Mouse (Mus musculus): ENCODE measurements around the gene 4930469K13Rik.
"Not testable (repeated sequence)": the region's sequence is repeated elsewhere in the genome, so short reads cannot be mapped to it uniquely, and the experiment has no call there.

The 4930469K13Rik gene

DNA sequence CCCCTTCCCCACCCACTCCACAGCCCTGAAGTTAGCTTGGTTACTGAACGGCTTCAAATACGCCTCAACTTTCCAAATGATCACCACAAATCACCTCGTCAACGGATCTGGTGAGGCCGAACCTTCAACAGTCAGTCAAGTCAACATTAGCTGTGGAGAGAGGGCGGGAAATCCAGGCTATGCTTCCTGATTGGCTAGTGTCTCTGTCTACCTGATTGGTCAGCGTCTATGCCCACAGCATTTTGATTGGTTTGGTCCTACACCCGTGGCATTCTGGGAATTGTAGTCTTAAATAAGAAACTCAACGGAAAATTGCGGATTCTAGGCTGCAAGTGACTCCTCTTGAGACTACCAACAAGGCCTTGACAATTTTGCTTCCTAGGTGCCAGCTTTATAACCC is at the start of gene 4930469K13Rik:
TSS of gene 4930469K13Rik (minus strand) at position 133 of the 400 bp plus-strand sequence.
- no peak for DNase-seq (ENCODE audit: low spot score)

DNA sequence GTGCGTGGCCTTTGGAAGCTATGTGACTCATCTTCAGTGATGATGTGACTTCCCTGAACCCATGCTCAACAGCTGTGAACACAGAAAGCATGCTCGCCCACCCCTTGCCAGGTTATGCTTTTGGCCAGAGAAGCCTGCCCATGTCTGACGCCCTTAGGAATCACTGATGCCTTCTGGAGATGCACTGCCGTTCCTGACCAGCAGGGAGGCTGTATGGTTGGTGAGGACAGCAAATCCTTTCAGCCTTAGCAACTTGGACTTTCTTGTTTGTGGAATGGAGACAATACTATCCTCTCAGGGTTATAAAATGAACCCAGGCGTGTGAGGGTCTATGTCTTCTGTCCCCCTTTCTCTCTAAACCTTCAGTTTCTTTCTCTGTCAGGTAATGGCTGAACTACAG is 48.6 kb upstream of the 4930469K13Rik start:
- no peak for DNase-seq (ENCODE audit: low spot score)

GRCm38 (mm10) chr11:34144421-34144820 is 46.1 kb upstream of the 4930469K13Rik start:
- no peak for DNase-seq (ENCODE audit: low spot score)

DNA sequence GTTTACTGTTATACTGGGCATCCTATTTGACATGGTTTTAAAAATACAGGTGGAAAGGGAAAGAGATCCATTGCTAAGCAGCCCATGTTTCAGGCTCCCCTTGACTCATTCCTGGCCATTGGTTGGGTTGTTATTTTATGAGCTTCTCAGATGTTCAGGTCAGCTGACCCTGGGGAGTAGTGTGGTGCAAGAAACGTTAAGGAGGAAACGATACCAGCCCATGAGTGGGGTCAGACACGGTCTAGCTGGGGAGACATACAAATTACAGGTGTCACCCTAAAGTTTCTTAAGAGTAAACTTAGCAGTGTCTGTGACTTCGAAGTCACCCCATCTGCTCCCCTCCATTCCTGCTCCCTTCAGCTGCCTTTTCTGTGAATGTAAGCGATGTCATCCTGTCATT is 45.6 kb upstream of the 4930469K13Rik start:
- no peak for DNase-seq (ENCODE audit: low spot score)

- no peak for DNase-seq (ENCODE audit: low spot score)
Observed at GRCm38 (mm10) chr11:34139296-34139695, 40.9 kb upstream of the 4930469K13Rik start.

GRCm38 (mm10) chr11:34128412-34128811 is 30.1 kb upstream of the 4930469K13Rik start:
- DNase-seq (ENCODE audit: low spot score) = no peak

GRCm38 (mm10) chr11:34125727-34126126 is 27.4 kb upstream of the 4930469K13Rik start:
- DNase-seq (ENCODE audit: low spot score) = not testable (repeated sequence)

DNA sequence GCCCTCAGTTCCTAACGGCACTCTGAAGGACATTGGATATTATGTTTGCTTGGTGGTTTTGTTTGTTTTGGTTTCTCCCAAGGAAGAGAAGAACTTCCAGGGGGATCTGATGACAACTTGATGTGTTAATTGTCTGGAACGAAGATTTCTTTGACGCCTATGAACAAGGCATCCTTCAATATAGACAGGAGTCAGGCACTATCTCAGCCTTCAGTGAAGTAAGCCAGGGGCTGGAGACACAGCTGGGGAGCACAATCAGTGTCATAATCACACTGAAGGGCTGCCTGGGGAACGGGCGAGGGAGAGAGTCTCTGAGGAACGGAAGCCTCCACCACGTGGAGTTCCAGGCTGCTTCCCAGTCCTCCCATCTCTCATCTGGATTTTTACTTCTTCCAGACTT is 26.5 kb upstream of the 4930469K13Rik start:
- DNase-seq (ENCODE audit: low spot score) = no peak

DNA sequence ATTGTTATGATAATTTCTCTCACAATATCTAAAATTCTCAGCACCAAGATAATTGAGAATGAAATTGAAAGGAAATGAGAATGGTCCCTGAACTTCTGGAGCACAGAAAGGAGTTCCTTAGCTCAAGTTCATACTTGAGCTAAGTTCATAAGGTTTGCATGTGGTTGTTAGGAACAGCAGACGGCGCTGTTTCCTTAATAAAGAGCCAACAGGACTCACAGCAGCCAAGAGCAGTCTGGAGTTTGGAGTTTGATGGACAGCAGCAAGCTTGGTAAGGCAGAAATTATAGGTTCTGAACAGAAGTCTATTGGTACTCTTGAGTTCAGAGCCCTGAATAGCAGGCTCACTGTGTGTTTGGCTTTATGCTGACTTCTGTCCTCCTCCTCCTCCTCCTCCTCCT is 24.8 kb upstream of the 4930469K13Rik start:
- DNase-seq (ENCODE audit: low spot score) = no peak

- DNase-seq (ENCODE audit: low spot score) = no peak
Observed at GRCm38 (mm10) chr11:34118319-34118718, 20.0 kb upstream of the 4930469K13Rik start.

DNA sequence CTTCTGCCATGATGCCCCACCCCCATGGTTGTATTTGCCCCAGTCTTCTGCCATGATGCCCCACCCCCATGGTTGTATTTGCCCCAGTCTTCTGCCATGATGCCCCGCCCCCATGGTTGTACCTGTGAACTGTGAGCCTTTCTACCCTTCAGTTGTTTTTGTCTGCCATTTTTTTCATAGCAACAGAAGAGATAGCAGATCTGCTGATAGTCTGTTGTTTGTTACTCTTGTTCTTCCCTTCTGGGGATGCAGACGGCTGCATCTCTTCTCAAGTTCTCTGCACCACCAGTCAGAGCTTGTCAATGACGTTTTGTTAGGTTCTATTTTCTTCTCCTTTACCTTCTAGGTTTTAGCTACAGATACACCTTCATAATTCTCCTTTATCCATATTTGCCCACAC is 19.2 kb upstream of the 4930469K13Rik start:
- DNase-seq (ENCODE audit: low spot score) = no peak

DNA sequence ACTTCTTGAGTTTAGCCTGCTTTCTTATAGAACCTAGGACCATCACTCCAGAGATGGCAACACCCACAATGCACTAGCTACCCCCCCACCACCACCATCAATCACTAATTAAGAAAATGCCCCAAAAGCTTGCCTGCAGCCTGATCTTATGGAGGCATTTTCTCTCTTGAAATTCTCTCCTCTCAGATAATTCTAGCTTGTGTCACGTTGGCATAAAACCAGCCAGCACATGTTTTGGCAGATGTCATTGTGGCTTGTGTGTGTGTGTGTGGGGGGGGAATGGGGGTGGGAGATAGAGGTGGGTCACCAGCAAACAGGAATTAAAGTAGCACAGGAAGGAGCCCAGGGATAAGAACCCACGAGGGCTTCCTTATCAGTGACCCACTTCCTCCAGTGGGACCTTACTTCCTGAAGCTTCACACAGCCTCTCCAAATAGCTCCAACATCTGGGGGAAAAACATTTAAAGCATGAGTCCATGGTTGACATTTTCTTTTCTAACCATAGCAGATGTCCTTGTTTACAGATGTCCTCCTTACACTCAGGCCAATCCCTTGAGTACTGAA is 18.3 kb upstream of the 4930469K13Rik start:
- no peak for DNase-seq (ENCODE audit: low spot score)

DNA sequence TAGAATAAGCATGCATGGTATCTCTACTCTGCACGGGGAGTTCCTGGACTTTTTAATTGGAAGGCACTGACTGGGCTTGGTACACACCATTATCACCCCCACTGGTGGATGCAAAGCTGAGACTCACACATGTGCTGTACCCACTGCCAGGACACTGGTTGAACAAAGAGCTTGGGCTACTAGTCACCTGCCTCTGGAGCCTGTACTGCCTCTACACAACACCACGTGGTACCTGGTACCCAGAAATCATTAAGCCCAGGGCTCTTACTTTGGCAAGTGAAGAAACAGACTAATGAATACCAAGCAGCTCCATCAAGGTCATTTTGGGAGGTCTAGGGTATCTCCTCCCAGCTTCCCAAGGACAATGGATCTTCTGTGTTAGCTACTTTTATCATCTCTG is 15.4 kb upstream of the 4930469K13Rik start:
- DNase-seq (ENCODE audit: low spot score) = no peak

DNA sequence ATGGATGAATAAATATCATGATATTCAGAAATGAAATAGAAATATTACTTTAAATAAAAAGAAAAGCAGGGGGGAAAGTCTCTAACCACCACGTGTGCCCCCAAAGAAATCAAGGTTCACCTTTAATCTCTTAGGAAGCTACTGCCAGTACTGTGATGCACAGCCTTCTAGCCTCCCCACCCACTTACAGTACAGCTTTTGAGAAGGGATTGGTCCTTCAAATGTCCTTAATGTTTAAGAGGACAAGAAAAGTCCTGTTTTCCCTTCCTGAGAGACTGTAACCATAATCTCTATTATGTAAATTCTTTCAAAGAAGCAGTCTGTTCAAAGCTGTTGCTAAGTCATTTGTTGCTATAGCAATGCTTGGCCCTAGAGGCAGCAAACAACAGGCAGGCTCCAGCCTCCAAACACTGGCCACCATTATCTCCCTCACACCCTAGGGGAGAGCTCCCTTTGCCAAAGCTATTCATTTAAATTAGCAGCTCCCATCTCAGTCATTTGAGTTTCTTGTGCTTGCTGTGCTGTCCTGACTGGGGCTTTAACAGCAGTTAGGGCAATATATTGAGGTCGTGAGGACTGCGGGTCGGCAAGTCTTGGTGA is 14.5 kb upstream of the 4930469K13Rik start:
- DNase-seq (ENCODE audit: low spot score) = no peak

GRCm38 (mm10) chr11:34111940-34112339 is 13.6 kb upstream of the 4930469K13Rik start:
- no peak for DNase-seq (ENCODE audit: low spot score)

DNA sequence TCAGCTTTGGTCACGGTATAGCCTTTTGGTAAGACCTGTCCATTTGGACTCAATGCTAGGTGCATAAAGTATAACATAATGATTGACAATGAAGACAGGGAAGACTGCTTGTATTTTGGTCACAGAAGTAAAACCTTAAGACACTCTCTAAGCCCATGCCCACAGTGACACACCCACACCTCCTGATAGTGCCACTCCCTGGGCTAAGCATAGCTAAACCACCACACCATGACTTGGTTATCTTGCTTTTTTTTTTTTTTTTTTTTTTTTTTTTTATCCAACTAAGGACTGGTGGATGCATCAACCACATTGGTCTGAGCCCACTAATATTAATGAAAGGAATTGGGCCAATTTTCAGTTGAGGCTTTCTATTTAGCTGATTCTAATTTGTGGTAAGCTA is 10.9 kb upstream of the 4930469K13Rik start:
- no peak for DNase-seq (ENCODE audit: low spot score)

DNA sequence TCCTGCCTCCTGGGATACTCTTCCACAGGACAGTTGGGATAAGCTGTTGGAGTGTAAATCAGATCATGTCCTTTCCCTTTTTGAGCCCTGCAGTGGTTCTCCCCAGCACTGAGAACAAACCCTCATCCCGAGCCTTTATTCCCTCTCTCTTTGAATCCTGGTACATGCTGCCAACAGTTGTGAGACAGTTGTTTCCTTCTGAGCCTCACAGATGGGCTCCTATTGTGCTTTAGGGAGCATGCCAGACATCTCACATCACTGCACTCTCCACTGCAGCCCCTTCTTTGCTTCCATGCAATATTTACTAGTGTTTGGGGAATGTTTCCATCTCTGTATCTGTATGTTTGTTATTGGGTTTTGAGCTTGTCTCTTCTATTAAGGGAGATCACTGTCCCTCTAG is 6.6 kb upstream of the 4930469K13Rik start:
- no peak for DNase-seq (ENCODE audit: low spot score)

DNA sequence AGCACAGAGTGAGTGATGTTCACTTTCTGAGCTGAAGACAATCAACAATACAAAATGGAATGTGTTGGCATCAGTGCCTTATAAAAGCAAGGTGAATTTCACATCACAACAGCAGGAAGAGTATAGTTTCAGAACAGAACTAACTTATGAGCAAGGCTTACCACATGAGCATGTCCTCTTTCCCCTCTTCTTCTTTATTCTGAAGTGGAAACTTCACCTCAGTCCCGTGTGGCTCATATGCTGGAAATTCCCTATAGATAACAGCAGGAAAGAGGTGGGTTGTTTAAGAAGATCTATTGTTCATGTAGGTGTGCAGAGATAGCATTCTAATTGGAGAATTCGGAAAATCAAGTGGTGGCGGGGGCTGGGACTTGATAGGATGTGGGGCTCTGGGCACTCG is 3.5 kb upstream of the 4930469K13Rik start:
- no peak for DNase-seq (ENCODE audit: low spot score)

- no peak for DNase-seq (ENCODE audit: low spot score)
Observed at GRCm38 (mm10) chr11:34087064-34087463, 11.3 kb downstream of the 4930469K13Rik start.

DNA sequence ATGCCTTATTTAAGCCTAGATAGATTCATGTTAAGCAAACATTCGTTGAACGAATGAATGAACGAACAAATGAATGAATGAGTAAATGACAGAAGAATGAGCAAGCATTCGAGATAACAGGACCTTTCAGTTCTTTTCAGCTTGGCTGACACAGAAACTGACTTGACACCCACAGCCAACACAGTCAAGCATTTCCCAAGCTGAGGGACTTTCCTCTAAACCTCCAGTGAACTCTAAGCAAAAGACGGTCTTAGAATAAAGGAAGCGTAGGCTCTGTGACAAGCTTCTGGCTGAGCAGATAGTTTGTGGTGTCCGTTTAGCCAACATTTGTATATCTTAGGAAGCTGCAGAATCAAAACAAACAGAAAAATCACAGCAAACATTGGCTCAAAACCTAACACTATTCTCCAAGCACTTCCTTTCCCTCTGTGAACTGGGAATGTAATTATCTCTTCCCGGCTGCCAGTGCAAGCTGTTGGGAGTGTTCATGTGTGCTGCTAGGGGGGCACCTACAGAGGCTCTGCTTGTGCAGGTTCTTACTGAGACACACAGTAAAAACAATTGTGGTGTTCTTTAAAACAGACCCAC is 12.1 kb downstream of the 4930469K13Rik start:
- DNase-seq (ENCODE audit: low spot score) = no peak

DNA sequence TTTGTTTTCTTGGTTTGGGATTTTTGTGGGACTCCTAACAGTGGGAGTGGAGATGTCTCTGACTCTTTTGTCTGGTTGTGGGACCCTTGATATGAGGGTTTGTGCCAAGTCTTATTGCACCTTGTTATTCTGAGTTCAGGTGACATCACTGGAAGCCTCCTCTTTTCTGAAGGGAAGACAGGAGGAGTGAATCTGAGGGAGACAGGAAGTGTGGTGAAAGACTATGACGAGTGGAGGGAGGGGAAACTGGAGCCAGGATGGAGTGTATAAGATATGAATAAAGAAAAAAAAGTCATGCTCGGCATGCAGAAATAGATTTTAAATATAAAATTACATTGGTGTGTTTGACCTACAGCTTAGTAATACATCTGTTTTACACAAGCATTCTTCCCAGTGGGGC is 13.7 kb downstream of the 4930469K13Rik start:
- DNase-seq (ENCODE audit: low spot score) = no peak

DNA sequence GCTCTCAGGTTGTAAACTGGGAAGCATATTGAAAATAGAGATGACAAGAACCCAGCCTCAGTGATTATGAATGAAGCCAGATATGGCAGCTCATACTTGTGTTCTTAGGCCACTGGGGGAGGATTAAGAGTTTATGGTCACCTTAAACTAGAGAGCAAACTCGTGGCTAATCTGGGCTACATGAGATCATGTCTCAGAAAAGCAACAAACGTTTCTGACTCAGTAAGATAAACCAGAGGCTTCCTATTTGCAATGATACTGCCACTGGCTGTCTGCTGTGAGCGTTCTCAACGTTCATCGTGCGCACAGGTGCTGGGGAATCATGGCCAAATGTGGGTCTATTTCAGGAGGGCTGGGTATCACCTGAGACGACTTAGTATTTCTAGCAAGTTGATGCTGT is 14.6 kb downstream of the 4930469K13Rik start:
- no peak for DNase-seq (ENCODE audit: low spot score)

DNA sequence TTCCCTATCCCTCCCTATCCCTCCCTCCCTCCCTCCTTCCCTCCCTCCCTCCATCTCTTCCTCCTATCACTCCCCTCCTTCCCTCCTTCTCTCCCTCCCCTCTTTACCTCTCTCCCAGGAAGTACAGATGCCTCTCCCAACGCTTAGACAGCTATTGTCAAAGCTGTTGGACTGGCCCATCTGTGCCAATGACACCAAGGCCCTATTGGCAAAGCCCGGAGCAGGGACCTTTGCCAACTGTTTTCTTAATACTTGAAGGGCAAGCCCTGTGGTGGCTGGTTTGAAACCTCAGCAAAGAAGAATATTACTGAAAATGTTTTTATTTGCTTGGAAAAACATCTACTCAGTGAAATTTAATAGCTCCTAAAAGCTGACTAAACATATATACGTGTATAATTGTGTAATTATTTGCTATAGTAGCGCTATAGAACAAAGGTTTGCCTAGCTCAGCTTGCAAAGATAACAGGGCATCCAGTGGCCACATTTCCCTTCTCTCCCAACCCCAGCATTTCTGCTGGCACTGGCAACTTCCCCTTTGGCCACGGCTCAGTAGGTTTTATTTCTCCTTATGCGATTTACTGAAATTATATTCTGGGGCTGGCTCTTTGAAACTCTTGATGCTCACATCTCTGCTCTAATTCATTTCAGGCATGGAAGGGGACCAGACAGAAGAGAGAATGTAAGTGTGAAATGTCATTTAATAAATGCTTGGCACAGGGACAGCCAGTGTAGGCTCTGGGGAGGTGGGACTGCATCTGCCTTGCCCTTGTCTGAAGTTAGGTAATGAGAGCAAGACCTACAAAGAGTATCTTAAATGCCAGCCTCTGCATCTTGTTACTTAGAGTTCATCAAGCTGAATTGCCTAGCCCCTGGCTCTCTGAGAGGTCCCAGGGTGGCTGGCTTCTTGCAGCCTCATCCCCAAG is 18.6 kb downstream of the 4930469K13Rik start:
- peak; percentile 12 for DNase-seq (ENCODE audit: low spot score)
